Mouse (Mus musculus): ENCODE results near the gene Sec13. TPM values are rescaled to one million over a fixed set of nuclear protein-coding genes. Genes with fewer than 3 reads are reported as not detected.

Gene Sec13
- total and polyA plus RNA-seq, 2 experiments, result 86.2 to 108 TPM

DNA sequence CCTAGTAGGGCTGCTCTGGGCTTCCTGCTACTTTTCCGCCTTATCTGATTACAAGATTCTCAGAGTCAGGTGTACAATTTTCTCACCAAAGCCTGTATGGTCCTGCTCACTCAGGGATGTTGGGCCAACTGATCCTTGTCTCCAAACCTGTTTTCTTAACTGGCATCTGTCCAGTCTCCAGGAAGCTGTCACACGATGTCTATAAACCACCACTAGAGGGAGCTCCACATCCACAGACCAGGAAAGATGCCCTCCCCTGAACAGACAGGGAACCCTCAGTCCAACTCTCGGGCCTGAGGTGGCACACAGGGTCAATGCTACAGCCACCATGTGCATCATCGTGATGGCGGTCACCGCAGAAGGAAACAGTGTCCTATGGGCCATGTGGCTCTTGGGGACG lies 21.1 kb upstream of the Sec13 start:
- H3K36me3 ChIP-seq (ENCODE audit: control insufficient read depth, insufficient read depth, low read length), result no peaks in the 10 kb centered on the region
- 33% methylated on average over 7 of the region's 7 CpGs for WGBS
- no peaks in the 10 kb centered on the region for H3K27me3 ChIP-seq (ENCODE audit: control insufficient read depth, insufficient read depth, low read length)
- TF ChIP-seq CTCF (IDR thresholded peaks at IDR 0.05; ENCODE audit: low read depth, low read length) (peak; percentile 75), POLR2A (IDR thresholded peaks at IDR 0.05; ENCODE audit: extremely low read depth, insufficient read depth, low read length) (no peak)
- H3K4me3 ChIP-seq (ENCODE audit: insufficient read depth, low read depth, low read length), result no peak overlapping the region
- H3K9ac ChIP-seq (ENCODE audit: low read depth, low read length), result no peak overlapping the region
- H3K27ac ChIP-seq (replicated peaks; ENCODE audit: insufficient read depth, low read depth, low read length), result no peak overlapping the region
- H3K4me1 ChIP-seq (ENCODE audit: control insufficient read depth, insufficient read depth, low read length), result no peaks in the 10 kb centered on the region
- DNase-seq (ENCODE audit: extremely low read depth, low read depth, low spot score), result peak; percentile 66
- H3K79me2 ChIP-seq (ENCODE audit: control insufficient read depth, insufficient read depth, low read length), result no peaks in the 10 kb centered on the region

DNA sequence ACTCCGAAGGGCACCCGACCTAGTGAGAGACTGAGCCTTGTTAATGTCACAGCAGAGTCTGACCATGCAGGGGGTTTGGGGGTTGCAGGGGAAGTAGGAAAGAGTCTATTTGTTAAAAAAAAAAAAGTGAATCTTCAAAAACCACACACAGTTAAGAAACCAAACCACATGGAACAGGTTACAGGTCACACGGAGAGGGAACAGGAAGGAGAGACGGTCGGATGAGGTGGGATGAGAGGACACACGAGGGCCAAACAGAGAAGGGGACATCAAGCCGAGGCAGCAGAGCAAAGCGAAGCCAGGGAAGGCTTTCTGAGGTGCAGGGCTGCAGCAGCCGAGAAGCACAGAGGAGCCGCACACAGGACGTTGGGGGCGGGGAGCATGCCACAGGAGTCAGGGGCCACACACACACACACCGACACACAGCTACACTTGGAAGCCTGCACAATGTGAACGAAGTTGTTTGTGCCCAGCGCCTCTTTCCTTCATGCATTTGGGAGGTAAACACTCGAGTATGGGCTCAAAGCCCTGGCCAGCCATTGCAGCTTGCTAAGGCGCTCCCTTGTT lies 8.7 kb upstream of the Sec13 start:
- no peak for DNase-seq (ENCODE audit: extremely low read depth, low read depth, low spot score)
- peak overlapping the region; percentile 18; the same call in 1 of the 2 replicates for H3K4me3 ChIP-seq (ENCODE audit: insufficient read depth, low read depth, low read length)
- no peaks in the 10 kb centered on the region for H3K27me3 ChIP-seq (ENCODE audit: control insufficient read depth, insufficient read depth, low read length)
- no peak overlapping the region for H3K27ac ChIP-seq (replicated peaks; ENCODE audit: insufficient read depth, low read depth, low read length)
- H3K79me2 ChIP-seq (ENCODE audit: control insufficient read depth, insufficient read depth, low read length), result no peaks in the 10 kb centered on the region
- H3K9ac ChIP-seq (ENCODE audit: low read depth, low read length), result no peak overlapping the region
- TF ChIP-seq CTCF (IDR thresholded peaks at IDR 0.05; ENCODE audit: low read depth, low read length) (no peak), POLR2A (IDR thresholded peaks at IDR 0.05; ENCODE audit: extremely low read depth, insufficient read depth, low read length) (no peak)
- 83% methylated on average over 17 of the region's 17 CpGs for WGBS
- no peaks in the 10 kb centered on the region for H3K4me1 ChIP-seq (ENCODE audit: control insufficient read depth, insufficient read depth, low read length)
- H3K36me3 ChIP-seq (ENCODE audit: control insufficient read depth, insufficient read depth, low read length), result peaks cover 2% of the 10 kb centered on the region; the same call in 1 of the 2 replicates

DNA sequence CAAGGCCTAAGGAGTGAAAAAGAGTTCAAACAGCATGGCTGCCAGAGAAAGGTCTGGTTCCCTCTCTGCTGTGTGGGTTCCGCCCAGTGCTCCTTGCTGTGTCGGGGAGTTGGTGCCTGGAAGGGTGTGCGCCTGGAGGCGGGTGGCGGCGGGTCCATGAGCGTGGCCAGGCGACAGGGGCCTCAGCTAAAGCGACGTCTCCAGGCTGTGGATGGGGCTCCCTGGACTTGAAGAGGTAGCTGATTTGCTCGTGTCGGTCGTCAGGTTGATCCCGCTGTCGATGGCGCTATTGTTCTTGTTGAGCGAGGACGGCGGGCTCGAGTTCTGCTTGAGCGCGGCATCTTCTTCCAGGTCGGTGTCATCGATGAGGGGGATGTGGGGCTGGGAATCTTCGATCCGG lies 7.8 kb upstream of the Sec13 start:
- no peak for DNase-seq (ENCODE audit: extremely low read depth, low read depth, low spot score)
- Histone ChIP-seq H3K27me3 (ENCODE audit: control insufficient read depth, insufficient read depth, low read length) (no peaks in the 10 kb centered on the region), H3K9ac (ENCODE audit: low read depth, low read length) (no peak overlapping the region), H3K79me2 (ENCODE audit: control insufficient read depth, insufficient read depth, low read length) (no peaks in the 10 kb centered on the region), H3K4me1 (ENCODE audit: control insufficient read depth, insufficient read depth, low read length) (no peaks in the 10 kb centered on the region), H3K36me3 (ENCODE audit: control insufficient read depth, insufficient read depth, low read length) (peaks cover 2% of the 10 kb centered on the region; the same call in 1 of the 2 replicates), H3K27ac (replicated peaks; ENCODE audit: insufficient read depth, low read depth, low read length) (0 out of 2 replicates have a peak overlapping the region, but pooled peaks have one; percentile 8), H3K4me3 (ENCODE audit: insufficient read depth, low read depth, low read length) (peak overlapping the region; percentile 29)
- no peak for TF ChIP-seq CTCF (IDR thresholded peaks at IDR 0.05; ENCODE audit: low read depth, low read length)
- no peak for TF ChIP-seq POLR2A (IDR thresholded peaks at IDR 0.05; ENCODE audit: extremely low read depth, insufficient read depth, low read length)
- WGBS, result 70% methylated on average over 26 of the region's 26 CpGs

DNA sequence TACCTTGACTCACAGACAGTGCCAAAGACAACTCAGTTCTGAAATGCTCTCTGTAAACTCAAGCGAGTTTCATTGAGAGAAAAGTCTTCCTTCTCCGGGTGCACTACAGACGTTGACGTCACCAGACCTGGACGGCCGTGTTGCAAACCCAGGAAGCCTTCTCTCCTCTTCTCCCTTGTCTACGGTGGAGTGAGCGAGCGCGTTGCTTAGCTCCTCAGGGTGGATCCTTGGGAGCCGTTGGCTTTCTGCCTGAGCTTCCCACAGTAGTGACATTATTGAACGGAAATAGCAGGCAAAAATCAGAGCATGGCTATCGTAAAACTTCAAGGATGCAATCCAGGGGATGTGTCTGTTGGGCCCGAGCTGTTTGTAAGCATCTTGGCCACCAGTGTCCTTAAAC lies 6.7 kb upstream of the Sec13 start:
- H3K27me3 ChIP-seq (ENCODE audit: control insufficient read depth, insufficient read depth, low read length), result no peaks in the 10 kb centered on the region
- no peaks in the 10 kb centered on the region for H3K4me1 ChIP-seq (ENCODE audit: control insufficient read depth, insufficient read depth, low read length)
- H3K27ac ChIP-seq (replicated peaks; ENCODE audit: insufficient read depth, low read depth, low read length), result no peak overlapping the region
- WGBS, result 84% methylated on average over 14 of the region's 14 CpGs
- TF ChIP-seq POLR2A (IDR thresholded peaks at IDR 0.05; ENCODE audit: extremely low read depth, insufficient read depth, low read length), result no peak
- no peak for TF ChIP-seq CTCF (IDR thresholded peaks at IDR 0.05; ENCODE audit: low read depth, low read length)
- peaks cover 2% of the 10 kb centered on the region; the same call in 1 of the 2 replicates for H3K36me3 ChIP-seq (ENCODE audit: control insufficient read depth, insufficient read depth, low read length)
- H3K9ac ChIP-seq (ENCODE audit: low read depth, low read length), result no peak overlapping the region
- H3K79me2 ChIP-seq (ENCODE audit: control insufficient read depth, insufficient read depth, low read length), result no peaks in the 10 kb centered on the region
- no peak overlapping the region for H3K4me3 ChIP-seq (ENCODE audit: insufficient read depth, low read depth, low read length)
- DNase-seq (ENCODE audit: extremely low read depth, low read depth, low spot score), result no peak

DNA sequence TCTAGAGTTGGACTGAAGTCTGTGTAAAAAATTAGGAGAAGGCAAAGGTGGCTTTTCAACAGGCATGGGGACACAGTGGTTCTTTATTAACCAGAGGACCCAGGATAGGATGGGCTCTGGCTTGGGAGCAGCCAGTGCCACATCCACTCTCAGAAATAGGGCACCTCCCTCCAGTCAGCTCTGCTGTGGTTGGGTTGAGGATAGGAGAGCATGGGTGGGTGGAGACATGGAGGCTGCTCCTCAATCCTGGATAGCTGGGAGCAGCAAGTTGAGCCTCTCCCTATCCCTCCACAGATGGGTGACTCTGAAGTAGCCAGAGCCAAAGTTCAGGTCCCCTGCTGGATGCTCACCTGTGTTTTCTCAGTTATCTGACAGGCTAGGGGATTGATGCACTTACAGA lies 4.6 kb upstream of the Sec13 start:
- H3K36me3 ChIP-seq (ENCODE audit: control insufficient read depth, insufficient read depth, low read length), result peaks cover 2% of the 10 kb centered on the region; the same call in 1 of the 2 replicates
- no peak for DNase-seq (ENCODE audit: extremely low read depth, low read depth, low spot score)
- no peaks in the 10 kb centered on the region for H3K4me1 ChIP-seq (ENCODE audit: control insufficient read depth, insufficient read depth, low read length)
- H3K79me2 ChIP-seq (ENCODE audit: control insufficient read depth, insufficient read depth, low read length), result peaks cover 4% of the 10 kb centered on the region; the same call in 1 of the 2 replicates
- TF ChIP-seq CTCF (IDR thresholded peaks at IDR 0.05; ENCODE audit: low read depth, low read length) (no peak), POLR2A (IDR thresholded peaks at IDR 0.05; ENCODE audit: extremely low read depth, insufficient read depth, low read length) (no peak)
- no peak overlapping the region for H3K4me3 ChIP-seq (ENCODE audit: insufficient read depth, low read depth, low read length)
- no peak overlapping the region for H3K9ac ChIP-seq (ENCODE audit: low read depth, low read length)
- H3K27me3 ChIP-seq (ENCODE audit: control insufficient read depth, insufficient read depth, low read length), result no peaks in the 10 kb centered on the region
- H3K27ac ChIP-seq (replicated peaks; ENCODE audit: insufficient read depth, low read depth, low read length), result no peak overlapping the region

DNA sequence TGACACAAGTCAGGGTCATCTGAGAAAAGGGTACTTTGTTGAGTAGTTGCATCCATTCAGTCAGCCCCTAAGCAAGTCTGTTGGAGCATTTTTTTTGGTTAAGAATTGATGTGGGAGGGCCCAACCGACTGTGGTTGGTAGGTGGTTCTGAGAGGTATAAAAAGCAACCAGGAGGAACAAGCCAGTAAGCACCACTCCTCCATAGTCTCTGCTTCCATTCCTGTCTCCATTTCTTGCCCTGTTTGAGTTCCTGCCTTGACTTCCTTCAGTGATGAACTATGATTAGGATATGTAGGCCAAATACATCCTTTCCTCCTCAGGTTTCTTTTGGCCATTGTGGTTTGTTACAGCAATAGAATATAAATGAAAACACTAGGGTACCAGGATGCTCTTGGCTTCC lies 2.6 kb upstream of the Sec13 start:
- no peak overlapping the region for H3K27ac ChIP-seq (replicated peaks; ENCODE audit: insufficient read depth, low read depth, low read length)
- DNase-seq (ENCODE audit: extremely low read depth, low read depth, low spot score), result no peak
- no peaks in the 10 kb centered on the region for H3K27me3 ChIP-seq (ENCODE audit: control insufficient read depth, insufficient read depth, low read length)
- H3K36me3 ChIP-seq (ENCODE audit: control insufficient read depth, insufficient read depth, low read length), result peaks cover 2% of the 10 kb centered on the region; the same call in 1 of the 2 replicates
- no peak overlapping the region for H3K9ac ChIP-seq (ENCODE audit: low read depth, low read length)
- WGBS, result 70% methylated on average over 1 of the region's 1 CpGs
- H3K79me2 ChIP-seq (ENCODE audit: control insufficient read depth, insufficient read depth, low read length), result peaks cover 12% of the 10 kb centered on the region; the same call in 1 of the 2 replicates
- no peak overlapping the region for H3K4me3 ChIP-seq (ENCODE audit: insufficient read depth, low read depth, low read length)
- no peaks in the 10 kb centered on the region; the same call in 1 of the 2 replicates for H3K4me1 ChIP-seq (ENCODE audit: control insufficient read depth, insufficient read depth, low read length)
- no peak for TF ChIP-seq POLR2A (IDR thresholded peaks at IDR 0.05; ENCODE audit: extremely low read depth, insufficient read depth, low read length)
- no peak for TF ChIP-seq CTCF (IDR thresholded peaks at IDR 0.05; ENCODE audit: low read depth, low read length)

Measured in liver, adult 2 months (tissue).